Mouse (Mus musculus) stomach, postnatal 0 days (tissue): ENCODE data around the gene Sqstm1.

Experiments
- CTCF ChIP-seq: IDR thresholded peaks from 2 replicates; pipeline ENCODE4 v1.5.1; 2016; ENCODE audit warnings: antibody characterized with exemption, low read depth, mild to moderate bottlenecking, moderate library complexity
- EP300 ChIP-seq: optimal IDR thresholded peaks from 2 replicates; pipeline ENCODE3; 2016; ENCODE audit warnings: antibody characterized with exemption

- no peak for TF ChIP-seq CTCF
- no peak for TF ChIP-seq EP300
These were observed 15.8 kb downstream of the Sqstm1 start for GRCm38 (mm10) chr11:50194793-50195192.
